Mouse (Mus musculus) liver, adult 2 months (tissue): ENCODE measurements at regions not wholly inside any gene's neighbourhood (a gene's known extent, or its start where the extent isn't known, plus 50 kb on each side); places are given as distances from the start of the nearest gene placed in this dataset.

Experiments
- CTCF ChIP-seq: fragments of 200-500 bp; IDR thresholded peaks from 2 replicates; pipeline ENCODE4 v1.5.1; 2011; ENCODE audit warnings: low read depth, low read length, control low read depth
- POLR2A ChIP-seq: fragments of 200-500 bp; IDR thresholded peaks from 2 replicates; pipeline ENCODE4 v1.6.1; 2011; ENCODE audit warnings: low read length, control low read depth; ENCODE audit not compliant: insufficient read depth; ENCODE audit errors: extremely low read depth

DNA sequence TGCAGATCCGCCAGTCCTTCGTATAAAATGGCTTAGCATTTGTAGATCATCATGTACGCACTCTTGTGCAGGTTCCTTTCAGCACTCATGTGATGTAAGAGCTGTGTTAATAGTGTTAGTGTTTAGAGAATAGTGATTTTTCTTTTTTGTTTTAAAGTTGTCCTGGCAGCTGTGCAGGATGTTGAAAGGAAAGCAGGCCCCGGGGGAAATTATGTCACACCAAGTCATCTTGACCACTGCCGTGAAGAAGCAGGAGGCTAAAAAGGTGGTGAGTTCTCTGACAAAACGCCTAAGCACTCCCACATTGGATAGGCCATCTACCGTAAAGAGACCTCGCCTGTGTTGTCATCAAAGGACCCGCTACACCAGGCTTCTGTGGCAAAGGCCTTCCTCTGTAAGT, 161.1 kb downstream of the Tle3 start:
- TF ChIP-seq POLR2A (no peak), CTCF (no peak)
